In the genomic region with DNA sequence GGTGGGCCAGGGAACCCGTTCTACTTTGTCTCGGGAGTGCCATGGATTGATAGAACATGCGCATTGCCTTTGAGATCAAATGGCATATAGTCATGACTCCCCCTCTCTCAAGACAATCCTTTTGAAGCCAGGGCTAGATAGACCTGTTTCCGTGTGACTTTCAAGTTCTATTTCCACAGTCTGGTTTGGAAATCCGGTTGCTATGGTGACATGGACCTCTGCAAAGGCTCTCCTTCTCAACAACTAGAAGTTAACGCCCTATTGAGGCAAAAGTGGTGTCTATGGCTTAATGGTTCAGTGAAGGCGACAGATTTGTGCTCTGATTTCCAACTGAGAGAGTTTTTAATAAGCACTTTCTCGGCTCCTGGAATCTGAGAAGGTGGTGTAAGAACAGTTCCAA, we compare ENCODE assay signal across 22 mouse cellular contexts.
"Had no signal": no experiment of that assay in that cellular context is flagged by ENCODE, and none has a peak within 500 bp of the region (broad histone marks: within the 10 kb centered on the region; RNA-seq: fewer than 3 reads in every experiment).

No protein-coding gene starts in this region.

- ATAC-seq: liver, embryonic 12.5 days had no signal

- H3K9me3 ChIP-seq: limb, embryonic 10.5 days; limb, embryonic 13.5 days; liver, embryonic 15.5 days; lung, embryonic 15.5 days; midbrain, embryonic 10.5 days; neural tube, embryonic 13.5 days had no signal

- H3K4me2 ChIP-seq: limb, embryonic 13.5 days; liver, embryonic 12.5 days; liver, embryonic 15.5 days; lung, embryonic 15.5 days; neural tube, embryonic 13.5 days had no signal

- H3K4me3 ChIP-seq: layer of hippocampus, adult 2 months; limb, embryonic 10.5 days; limb, embryonic 13.5 days; liver, embryonic 12.5 days; liver, embryonic 15.5 days; lung, embryonic 15.5 days; megakaryocyte, embryonic 14.5 days; midbrain, embryonic 10.5 days; myocyte; neural tube, embryonic 13.5 days had no signal

- H3K36me3 ChIP-seq: limb, embryonic 10.5 days; limb, embryonic 13.5 days; liver, embryonic 12.5 days; liver, embryonic 15.5 days; lung, embryonic 15.5 days; midbrain, embryonic 10.5 days; neural tube, embryonic 13.5 days had no signal

- H3K27ac ChIP-seq: layer of hippocampus, adult 2 months; limb, embryonic 10.5 days; limb, embryonic 13.5 days; liver, embryonic 12.5 days; liver, embryonic 15.5 days; lung, embryonic 15.5 days; midbrain, embryonic 10.5 days; neural tube, embryonic 13.5 days; stomach, postnatal 0 days had no signal

- H3K4me1 ChIP-seq: limb, embryonic 10.5 days; liver, embryonic 12.5 days; liver, embryonic 15.5 days; lung, embryonic 15.5 days; megakaryocyte, embryonic 14.5 days; neural tube, embryonic 13.5 days had no signal

- H3K9ac ChIP-seq: limb, embryonic 13.5 days; liver, embryonic 12.5 days; liver, embryonic 15.5 days; lung, embryonic 15.5 days; neural tube, embryonic 13.5 days had no signal

- H3K27me3 ChIP-seq: limb, embryonic 13.5 days; liver, embryonic 12.5 days; liver, embryonic 15.5 days; lung, embryonic 15.5 days; megakaryocyte, embryonic 14.5 days; neural tube, embryonic 13.5 days had no signal

- DNase-seq: kidney, adult 18-20 months; kidney, adult 9 months; kidney, postnatal 14 days; layer of hippocampus, adult 9-11 months; liver; lung, adult 18-20 months; lung, postnatal 10 days; lung, postnatal 36 days; retina, postnatal 1 day; right cerebral cortex, postnatal 4 days; thymus, postnatal 25 days had no signal
